ENCODE assay signal across 8 mouse cellular contexts in genomic region chr4:56113701-56114196, GRCm38 (mm10).
A peak's percentile ranks its signal among the peaks of the same experiment; 100 is the strongest.
DNase-seq lines count a peak whose midpoint lies in the region; ATAC-seq lines count a peak whose summit lies in the region.
"Had no signal": no experiment of that assay in that cellular context is flagged by ENCODE, and none has a peak within 500 bp of the region (broad histone marks: within the 10 kb centered on the region; RNA-seq: fewer than 3 reads in every experiment).

No protein-coding gene starts in this region.

- peak overlapping the region; percentile 43 for H3K4me2 ChIP-seq in intestine, embryonic 16.5 days (ENCODE audit: low read depth, low read length)

- ATAC-seq in common myeloid progenitor, adult 5-6 weeks (replicated peaks; ENCODE audit: low read depth, poor library complexity, severe bottlenecking) = peak; percentile 95
- peak; percentile 99 for ATAC-seq in intestine, embryonic 16.5 days

- peaks cover 12% of the 10 kb centered on the region for H3K4me1 ChIP-seq in intestine, embryonic 16.5 days (ENCODE audit: control insufficient read depth, insufficient read depth, low read length)
- peaks cover 84% of the 10 kb centered on the region for H3K4me1 ChIP-seq in megakaryocyte, embryonic 14.5 days

- no peaks in the 10 kb centered on the region for H3K27me3 ChIP-seq in intestine, embryonic 16.5 days (replicated peaks; ENCODE audit: control insufficient read depth, insufficient read depth, low read length)
- H3K27me3 ChIP-seq in megakaryocyte, embryonic 14.5 days (replicated peaks) = no peaks in the 10 kb centered on the region

- intact Hi-C loops in left cerebral cortex, postnatal 14 days (cut with DNase I) = no loop called here

- peak; percentile 45 to 59 for DNase-seq in adrenal gland, adult 18-20 months (ENCODE audit: low spot score in 2 of 2)
- peak; percentile 78 for DNase-seq in gonadal fat pad, adult 2 months (ENCODE audit: low read depth)
- peak; percentile 56 to 81 for DNase-seq in left cerebral cortex, postnatal 14 days (ENCODE audit: low spot score in 2 of 2)
- DNase-seq in spleen, postnatal 36 days (ENCODE audit: low spot score in 2 of 2) = peak; percentile 40 to 44

- 7% methylated on average over 10 of the region's 10 CpGs for WGBS in intestine, embryonic 16.5 days

- peak overlapping the region; percentile 11; the same call in 1 of the 2 replicates for H3K9ac ChIP-seq in intestine, embryonic 16.5 days (ENCODE audit: low read depth, low read length)

- H3K27ac ChIP-seq in intestine, embryonic 16.5 days (ENCODE audit: low read length) = peak overlapping the region; percentile 87

- no peak overlapping the region; the same call in 1 of the 2 replicates for H3K4me3 ChIP-seq in intestine, embryonic 16.5 days (ENCODE audit: low read length)
- H3K4me3 ChIP-seq in megakaryocyte, embryonic 14.5 days (replicated peaks) = peak overlapping the region; percentile 91
- H3K4me3 ChIP-seq: myocyte had no signal

- no peaks in the 10 kb centered on the region for H3K9me3 ChIP-seq in intestine, embryonic 16.5 days (ENCODE audit: control insufficient read depth, low read length)
- H3K9me3 ChIP-seq in megakaryocyte, embryonic 14.5 days = no peaks in the 10 kb centered on the region

- no peaks in the 10 kb centered on the region for H3K36me3 ChIP-seq in intestine, embryonic 16.5 days (ENCODE audit: control insufficient read depth, insufficient read depth, low read length)
- no peaks in the 10 kb centered on the region for H3K36me3 ChIP-seq in megakaryocyte, embryonic 14.5 days (replicated peaks; ENCODE audit: low read length)
